Mouse (Mus musculus) macrophage (primary cell): ENCODE measurements around the gene Gm3646. TPM values are rescaled to one million over a fixed set of nuclear protein-coding genes. Genes with fewer than 3 reads are reported as not detected.
A peak's percentile ranks its signal among the peaks of the same experiment; 100 is the strongest.

Source experiments
- H3K27ac ChIP-seq: fragments of 350-480 bp; formaldehyde crosslinking; 2 replicates; pipeline ENCODE4 v1.9.0; 2021
- H3K36me3 ChIP-seq: fragments of 350-480 bp; formaldehyde crosslinking; 2 replicates; pipeline ENCODE4 v1.9.0; 2021; ENCODE audit errors: inconsistent target
- H3K4me3 ChIP-seq: fragments of 350-480 bp; formaldehyde crosslinking; 2 replicates; pipeline ENCODE4 v1.9.0; 2021; ENCODE audit errors: inconsistent target
- H3K79me2 ChIP-seq: fragments of 350-480 bp; formaldehyde crosslinking; 2 replicates; pipeline ENCODE4 v1.9.0; 2021; ENCODE audit errors: inconsistent target
- WGBS: methylation state at CpG from one replicate; pipeline ENCODE4 v1.1.7; 2026; ENCODE audit warnings: inconsistent platforms; ENCODE audit not compliant: missing documents; 5-methylcytosine and 5-hydroxymethylcytosine counted together
- polyA plus RNA-seq: library from polyadenylated mRNA; stranded (reverse); fragments of 250-400 nt; gene quantifications from 3 replicates; pipeline ENCODE4 v1.2.4, GENCODE M21; 2018; ENCODE audit warnings: inconsistent platforms

The Gm3646 gene
- polyA plus RNA-seq, 1 experiment from 2014 or later, result not detected

- WGBS, result 98% methylated on average over 7 of the region's 7 CpGs
These were observed 39.2 kb downstream of the Gm3646 start for GRCm38 (mm10) chr1:39765854-39766493.

GRCm38 (mm10) chr1:39762025-39762370, 43.1 kb downstream of the Gm3646 start:
- Histone ChIP-seq H3K36me3 (no peaks in the 10 kb centered on the region), H3K27ac (peak overlapping the region; percentile 95), H3K4me3 (peak overlapping the region; percentile 1; the same call in 1 of the 2 replicates), H3K79me2 (no peaks in the 10 kb centered on the region)
- under 1% methylated on average over 10 of the region's 10 CpGs for WGBS

More at GRCm38 (mm10) chr1:39765854-39766493, 39.2 kb downstream of the Gm3646 start:
- H3K36me3 ChIP-seq, result no peaks in the 10 kb centered on the region
- no peaks in the 10 kb centered on the region for H3K79me2 ChIP-seq
- no peak overlapping the region for H3K4me3 ChIP-seq
- H3K27ac ChIP-seq, result no peak overlapping the region

GRCm38 (mm10) chr1:39761211-39762024, 43.7 kb downstream of the Gm3646 start:
- no peaks in the 10 kb centered on the region for H3K36me3 ChIP-seq
- WGBS, result 4% methylated on average over 22 of the region's 22 CpGs
- H3K27ac ChIP-seq, result peak overlapping the region; percentile 95
- H3K79me2 ChIP-seq, result no peaks in the 10 kb centered on the region
- peak overlapping the region; percentile 1; the same call in 1 of the 2 replicates for H3K4me3 ChIP-seq

GRCm38 (mm10) chr1:39760181-39760715, 44.9 kb downstream of the Gm3646 start:
- Histone ChIP-seq H3K27ac (peak overlapping the region; percentile 56), H3K79me2 (no peaks in the 10 kb centered on the region), H3K36me3 (no peaks in the 10 kb centered on the region), H3K4me3 (no peak overlapping the region)
- 85% methylated on average over 6 of the region's 6 CpGs for WGBS

GRCm38 (mm10) chr1:39759231-39760175, 45.6 kb downstream of the Gm3646 start:
- Histone ChIP-seq H3K36me3 (no peaks in the 10 kb centered on the region), H3K4me3 (no peak overlapping the region), H3K27ac (peak overlapping the region; percentile 56), H3K79me2 (no peaks in the 10 kb centered on the region)
- 56% methylated on average over 7 of the region's 9 CpGs for whole genome bisulfite sequencing

GRCm38 (mm10) chr1:39758244-39758643, 46.9 kb downstream of the Gm3646 start:
- Histone ChIP-seq H3K27ac (peak overlapping the region; percentile 56; the same call in 1 of the 2 replicates), H3K36me3 (no peaks in the 10 kb centered on the region), H3K79me2 (no peaks in the 10 kb centered on the region), H3K4me3 (no peak overlapping the region)
- WGBS, result 92% methylated on average over 9 of the region's 9 CpGs

GRCm38 (mm10) chr1:39756952-39757351, 48.2 kb downstream of the Gm3646 start:
- Histone ChIP-seq H3K4me3 (no peak overlapping the region), H3K79me2 (no peaks in the 10 kb centered on the region), H3K27ac (no peak overlapping the region), H3K36me3 (no peaks in the 10 kb centered on the region)
- 95% methylated on average over 11 of the region's 11 CpGs for WGBS

GRCm38 (mm10) chr1:39754224-39754957, 50.7 kb downstream of the Gm3646 start:
- Histone ChIP-seq H3K4me3 (no peak overlapping the region), H3K36me3 (no peaks in the 10 kb centered on the region), H3K27ac (peak overlapping the region; percentile 41), H3K79me2 (no peaks in the 10 kb centered on the region)
- WGBS, result 44% methylated on average over 13 of the region's 13 CpGs

Other genes with a start within 250 kb of the Gm3646 start
- 117 to 167 TPM (median 137 TPM) in 3 replicates for gene Rnf149, start 227.9 kb downstream of the Gm3646 start, polyA plus RNA-seq
- gene Creg2, start 153.9 kb downstream of the Gm3646 start, polyA plus RNA-seq, result 2.5 to 4.1 TPM (median 2.7 TPM) in 3 replicates
- not detected in 3 replicates for gene Rfx8, start 84.3 kb downstream of the Gm3646 start, polyA plus RNA-seq
- gene Map4k4, start 95.6 kb upstream of the Gm3646 start, polyA plus RNA-seq, result 61.9 to 94.1 TPM (median 66.0 TPM) in 3 replicates